Mouse (Mus musculus) myocyte (in vitro differentiated cells): Measurements from ENCODE around the gene Tmem131l. TPM values are rescaled to one million over a fixed set of nuclear protein-coding genes. Genes with fewer than 3 reads are reported as not detected.

Experiments used
- H3K27me3 ChIP-seq: one replicate; pipeline ENCODE4 v1.6.1; 2011; ENCODE audit not compliant: control insufficient read depth, insufficient read depth, insufficient read length
- H3K36me3 ChIP-seq: one replicate; pipeline ENCODE4 v1.6.1; 2011; ENCODE audit not compliant: control insufficient read depth, insufficient read depth
- H3K4me2 ChIP-seq: one replicate; pipeline ENCODE4 v1.6.1; 2011; ENCODE audit warnings: low read depth, control low read depth
- H3K4me3 ChIP-seq: one replicate; pipeline ENCODE4 v1.5.1; 2011; ENCODE audit warnings: mild to moderate bottlenecking, control low read depth, moderate library complexity
- H3K79me2 ChIP-seq: one replicate; pipeline ENCODE4 v1.6.1; 2011; ENCODE audit not compliant: control insufficient read depth, insufficient read depth
- H3ac ChIP-seq: one replicate; pipeline ENCODE4 v1.6.1; 2011; ENCODE audit not compliant: control insufficient read depth, insufficient read length
- CEBPB ChIP-seq: IDR thresholded peaks from 2 replicates; pipeline ENCODE4 v1.6.1; 2011; ENCODE audit warnings: mild to moderate bottlenecking, moderate library complexity; ENCODE audit not compliant: poor library complexity, insufficient read depth, severe bottlenecking
- E2F4 ChIP-seq: IDR thresholded peaks from one replicate; pipeline ENCODE4 v1.6.1; 2011; ENCODE audit warnings: mild to moderate bottlenecking, control low read depth, moderate library complexity; ENCODE audit not compliant: insufficient read depth
- MAX ChIP-seq: IDR thresholded peaks from one replicate; pipeline ENCODE4 v1.6.1; 2011; ENCODE audit warnings: low read depth, mild to moderate bottlenecking, control low read depth
- MYOD1 ChIP-seq, 3 experiments: IDR thresholded peaks; one replicate each; pipeline ENCODE4 v1.6.1; 2011; ENCODE audit warnings: control low read depth in 2 of 3, low read depth in 2 of 3, mild to moderate bottlenecking in 2 of 3, moderate library complexity in 1 of 3; ENCODE audit not compliant: insufficient read length in 2 of 3, control insufficient read depth in 1 of 3
- MYOG ChIP-seq, 3 experiments: IDR thresholded peaks; one replicate each; pipeline ENCODE4 v1.6.1; 2011; ENCODE audit warnings: control low read depth in 2 of 3, low read depth in 2 of 3, mild to moderate bottlenecking in 2 of 3; ENCODE audit not compliant: insufficient read length in 2 of 3, control insufficient read depth in 1 of 3, insufficient read depth in 1 of 3
- POLR2A ChIP-seq: IDR thresholded peaks from one replicate; pipeline ENCODE4 v1.6.1; 2011; ENCODE audit warnings: low read depth, mild to moderate bottlenecking, control low read depth, moderate library complexity; ENCODE audit not compliant: insufficient read length
- POLR2AphosphoS2 ChIP-seq: IDR thresholded peaks from one replicate; pipeline ENCODE4 v1.6.1; 2011; ENCODE audit warnings: low read depth, control low read depth; ENCODE audit not compliant: insufficient read length
- REST ChIP-seq: IDR thresholded peaks from one replicate; pipeline ENCODE4 v1.6.1; 2011; ENCODE audit warnings: mild to moderate bottlenecking, control low read depth, moderate library complexity; ENCODE audit not compliant: insufficient read depth, insufficient read length
- SRF ChIP-seq: IDR thresholded peaks from one replicate; pipeline ENCODE4 v1.6.1; 2011; ENCODE audit warnings: low read depth; ENCODE audit not compliant: control insufficient read depth, insufficient read length
- TCF12 ChIP-seq: IDR thresholded peaks from one replicate; pipeline ENCODE4 v1.6.1; 2011; ENCODE audit warnings: mild to moderate bottlenecking, control low read depth; ENCODE audit not compliant: poor library complexity, insufficient read depth, severe bottlenecking
- TCF3 ChIP-seq: IDR thresholded peaks from one replicate; pipeline ENCODE4 v1.6.1; 2011; ENCODE audit warnings: low read depth, control low read depth; ENCODE audit not compliant: insufficient read length
- USF1 ChIP-seq: IDR thresholded peaks from one replicate; pipeline ENCODE4 v1.6.1; 2011; ENCODE audit warnings: low read depth, mild to moderate bottlenecking, control low read depth, moderate library complexity
- polyA plus RNA-seq: library from polyadenylated mRNA; unstranded; fragments of >200 nt; fragmentation: generic; extraction: Trizol; gene quantifications from one replicate; pipeline ENCODE4 v1.2.1, GENCODE M21; 2012; ENCODE audit warnings: missing spikeins

Tmem131l gene
- polyA plus RNA-seq, 1 experiment = 11.0 TPM

DNA sequence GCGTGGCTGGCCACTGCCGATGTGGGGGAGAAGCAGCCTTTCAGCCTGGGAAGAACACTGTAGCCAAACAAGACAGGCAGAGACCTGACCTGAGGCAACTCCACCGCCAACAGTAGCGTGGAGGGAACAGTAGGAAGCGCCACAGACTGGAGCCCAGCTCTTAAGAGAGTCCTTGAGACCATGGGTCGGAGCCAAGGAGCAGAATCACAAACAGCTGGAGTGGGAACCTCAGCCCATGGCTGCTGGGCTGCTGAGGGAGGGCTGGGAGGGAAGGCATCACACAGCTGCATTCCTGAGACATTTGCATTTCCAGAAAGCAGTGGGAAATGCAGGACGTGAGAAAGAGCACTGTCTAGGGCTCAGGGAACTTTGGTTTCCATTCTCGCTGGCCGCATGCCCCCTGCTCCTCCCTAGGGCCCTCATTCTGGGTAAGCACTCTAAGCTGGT, 8.8 kb upstream of the Tmem131l start:
- TF ChIP-seq MAX (no peak), MYOD1 (IDR thresholded peaks at IDR 0.05; ENCODE audit: control insufficient read depth in 1 of 3, insufficient read length in 2 of 3, low read depth in 2 of 3) (no peak), REST (no peak), POLR2AphosphoS2 (no peak), SRF (no peak), POLR2A (no peak), USF1 (no peak), MYOG (IDR thresholded peaks at IDR 0.05; ENCODE audit: control insufficient read depth in 1 of 3, insufficient read depth in 1 of 3, insufficient read length in 2 of 3, low read depth in 2 of 3) (no peak), TCF3 (no peak), CEBPB (no peak), E2F4 (no peak), TCF12 (no peak)
- H3ac ChIP-seq = no peak overlapping the region
- peak overlapping the region; percentile 38 for H3K4me2 ChIP-seq
- H3K79me2 ChIP-seq = no peaks in the 10 kb centered on the region
- H3K36me3 ChIP-seq = no peaks in the 10 kb centered on the region
- H3K27me3 ChIP-seq = no peaks in the 10 kb centered on the region
- no peak overlapping the region for H3K4me3 ChIP-seq

DNA sequence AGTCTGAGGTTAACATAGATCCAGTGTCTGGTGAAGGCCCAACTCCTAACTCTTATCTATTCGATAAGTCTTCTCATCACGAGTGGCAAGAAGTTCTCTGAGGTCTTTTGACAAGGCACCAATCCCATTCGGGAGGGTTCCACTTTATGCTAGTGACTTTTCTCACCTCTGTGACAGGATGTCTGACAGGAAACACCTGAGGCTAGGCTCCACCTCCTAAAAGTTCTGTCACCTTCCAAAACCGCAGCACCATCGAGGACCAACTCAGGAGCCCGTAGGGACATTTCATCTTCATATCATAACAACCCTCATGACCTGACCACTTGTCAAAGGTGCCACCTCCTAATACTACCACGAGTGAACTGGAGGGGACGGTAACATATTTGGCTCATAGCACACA, 6.2 kb upstream of the Tmem131l start:
- TF ChIP-seq USF1 (no peak), CEBPB (no peak), POLR2A (no peak)
- H3K36me3 ChIP-seq = no peaks in the 10 kb centered on the region
- H3K27me3 ChIP-seq = no peaks in the 10 kb centered on the region
- H3K4me2 ChIP-seq = no peak overlapping the region
- H3ac ChIP-seq = no peak overlapping the region
- no peak overlapping the region for H3K4me3 ChIP-seq
- H3K79me2 ChIP-seq = no peaks in the 10 kb centered on the region

DNA sequence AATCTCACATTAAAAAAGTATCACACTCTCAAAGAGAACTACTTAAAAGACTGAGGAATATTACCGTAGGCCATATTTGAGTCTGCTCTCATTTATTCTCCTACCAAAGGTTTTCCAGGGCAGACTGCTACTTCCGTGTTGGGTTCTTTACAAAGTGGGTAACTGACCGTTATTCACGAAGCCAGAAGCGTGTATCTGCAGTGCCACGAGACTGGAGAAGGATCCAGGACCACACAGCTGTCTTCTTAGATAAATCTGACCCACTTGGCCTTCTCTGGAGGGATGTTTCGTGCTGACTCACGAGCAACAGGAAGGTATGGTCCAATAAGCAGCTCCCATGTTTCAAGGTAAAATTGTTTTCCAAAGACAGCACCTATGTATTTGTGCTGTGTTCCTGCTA, 1.8 kb upstream of the Tmem131l start:
- TF ChIP-seq MAX (no peak), REST (no peak), TCF3 (no peak), POLR2AphosphoS2 (no peak), TCF12 (no peak), CEBPB (no peak), USF1 (no peak), MYOG (IDR thresholded peaks at IDR 0.05; ENCODE audit: control insufficient read depth in 1 of 3, insufficient read depth in 1 of 3, insufficient read length in 2 of 3, low read depth in 2 of 3) (no peak), E2F4 (no peak), POLR2A (no peak), MYOD1 (IDR thresholded peaks at IDR 0.05; ENCODE audit: control insufficient read depth in 1 of 3, insufficient read length in 2 of 3, low read depth in 2 of 3) (no peak), SRF (no peak)
- no peak overlapping the region for H3K4me3 ChIP-seq
- peaks cover 3% of the 10 kb centered on the region for H3K79me2 ChIP-seq
- H3K4me2 ChIP-seq = no peak overlapping the region
- H3K27me3 ChIP-seq = no peaks in the 10 kb centered on the region
- H3K36me3 ChIP-seq = peaks cover 4% of the 10 kb centered on the region
- H3ac ChIP-seq = no peak overlapping the region

DNA sequence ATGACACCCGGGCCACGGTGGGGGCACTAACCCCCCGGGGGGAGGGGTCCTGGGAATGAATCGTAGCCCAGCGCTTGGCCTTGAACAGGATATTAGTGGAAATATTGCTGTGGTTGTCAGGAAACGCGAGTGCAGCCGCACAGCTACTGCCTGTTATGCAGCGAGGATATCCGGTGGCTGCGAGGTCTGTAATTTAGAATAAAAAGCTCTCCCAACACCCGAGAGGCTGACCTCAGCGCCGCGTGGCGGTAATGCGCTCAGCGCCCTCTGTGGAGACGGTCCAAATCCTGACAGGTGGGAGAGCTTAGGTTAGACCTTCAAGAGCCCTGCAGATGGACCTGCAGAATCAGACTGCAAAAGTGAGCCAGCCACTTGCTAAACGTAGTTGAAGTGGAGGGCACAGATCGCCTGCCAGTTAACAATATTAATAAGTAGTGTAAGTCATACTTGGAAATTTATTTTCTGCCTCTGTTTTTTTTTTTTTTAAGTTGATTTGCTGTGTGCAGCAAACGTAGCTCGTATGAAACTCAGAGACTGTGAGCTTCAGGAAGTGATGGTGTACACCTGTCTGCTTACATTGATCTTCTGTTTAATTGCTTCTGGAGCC, 604 bp upstream of the Tmem131l start:
- peaks cover 3% of the 10 kb centered on the region for H3K79me2 ChIP-seq
- peak overlapping the region; percentile 97 for H3K4me2 ChIP-seq
- H3K27me3 ChIP-seq = no peaks in the 10 kb centered on the region
- peaks cover 4% of the 10 kb centered on the region for H3K36me3 ChIP-seq
- H3K4me3 ChIP-seq = peak overlapping the region; percentile 65
- peak overlapping the region; percentile 69 for H3ac ChIP-seq
- TF ChIP-seq MYOG (IDR thresholded peaks at IDR 0.05; ENCODE audit: control insufficient read depth in 1 of 3, insufficient read depth in 1 of 3, insufficient read length in 2 of 3, low read depth in 2 of 3) = peak in 1 of 3 experiments; percentile 56
- TF ChIP-seq MYOD1 (IDR thresholded peaks at IDR 0.05; ENCODE audit: control insufficient read depth in 1 of 3, insufficient read length in 2 of 3, low read depth in 2 of 3) = peak in 2 of 3 experiments; percentile 10 to 57
- TF ChIP-seq POLR2A = no peak

DNA sequence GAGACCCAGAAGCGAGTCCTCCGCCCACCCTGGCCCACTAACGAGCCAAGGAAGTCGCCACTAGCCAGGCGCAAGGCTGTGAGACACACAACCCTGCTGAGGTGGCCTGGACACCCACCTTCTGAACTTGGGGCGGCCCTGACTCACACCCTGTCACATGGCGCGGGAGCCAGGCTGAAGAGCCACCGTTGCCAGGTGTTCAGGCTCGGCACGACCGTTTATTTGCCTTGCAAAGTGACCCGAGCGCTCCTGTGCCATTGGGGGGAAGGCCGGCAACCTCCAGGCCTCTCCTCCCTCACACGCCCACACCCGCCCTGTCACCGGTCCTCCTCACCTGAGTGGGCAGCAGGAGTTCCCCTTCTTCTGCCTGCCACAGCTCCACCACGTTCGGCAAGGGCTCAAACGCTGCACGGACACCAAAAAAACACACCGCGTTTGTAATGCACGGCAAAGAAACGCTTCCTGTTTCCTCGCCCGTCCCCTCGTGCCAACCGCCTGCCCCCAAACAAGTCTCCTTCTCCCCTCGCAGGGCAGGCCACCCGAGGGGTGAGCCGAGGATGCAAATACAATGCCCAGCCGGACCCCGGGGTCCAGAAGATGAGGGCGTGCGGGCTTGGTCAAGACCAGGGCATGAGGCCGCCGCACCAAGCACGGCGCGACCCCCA, 862 bp downstream of the Tmem131l start:
- TF ChIP-seq USF1 = peak; percentile 3
- peak in 1 of 3 experiments; percentile 12 for TF ChIP-seq MYOG (IDR thresholded peaks at IDR 0.05; ENCODE audit: control insufficient read depth in 1 of 3, insufficient read depth in 1 of 3, insufficient read length in 2 of 3, low read depth in 2 of 3)
- no peak for TF ChIP-seq MYOD1 (IDR thresholded peaks at IDR 0.05; ENCODE audit: control insufficient read depth in 1 of 3, insufficient read length in 2 of 3, low read depth in 2 of 3)
- Histone ChIP-seq H3K4me2 (peak overlapping the region; percentile 75), H3K36me3 (peaks cover 4% of the 10 kb centered on the region), H3K79me2 (peaks cover 3% of the 10 kb centered on the region), H3ac (peak overlapping the region; percentile 69), H3K27me3 (no peaks in the 10 kb centered on the region), H3K4me3 (peak overlapping the region; percentile 65)
